Mouse (Mus musculus) C2C12 (cell line): ENCODE measurements around the gene Crybb3.

Source experiments
- CTCF ChIP-seq: IDR thresholded peaks from one replicate; pipeline ENCODE4 v1.5.1; 2011; ENCODE audit not compliant: control insufficient read depth, insufficient read depth, insufficient read length
- MAX ChIP-seq: IDR thresholded peaks from one replicate; pipeline ENCODE4 v1.6.1; 2011; ENCODE audit warnings: mild to moderate bottlenecking, control low read depth
- MYOD1 ChIP-seq: IDR thresholded peaks from one replicate; pipeline ENCODE4 v1.6.1; 2011; ENCODE audit warnings: low read depth; ENCODE audit not compliant: control insufficient read depth, insufficient read length
- MYOG ChIP-seq: IDR thresholded peaks from one replicate; pipeline ENCODE4 v1.6.1; 2011; ENCODE audit not compliant: control insufficient read depth, insufficient read length; ENCODE audit errors: extremely low read depth

- TF ChIP-seq CTCF = no peak
- TF ChIP-seq MAX = no peak
- TF ChIP-seq MYOD1 = no peak
- TF ChIP-seq MYOG = no peak
These were observed 39.8 kb downstream of the Crybb3 start for GRCm38 (mm10) chr5:113041567-113042071.
